Mouse (Mus musculus) kidney, postnatal 36 days (tissue): Measurements from ENCODE around the gene Polrmt.

Experiments used
- DNase-seq, 2 experiments: peaks; one replicate each; pipeline ENCODE4 v3.0.0; 2021 to 2022; ENCODE audit warnings: mixed read lengths in 2 of 2

Polrmt gene

GRCm38 (mm10) chr10:79740863-79741262 lies 5.5 kb downstream of the Polrmt start:
- DNase-seq: no peak

- DNase-seq: no peak
These were observed 7.1 kb downstream of the Polrmt start for GRCm38 (mm10) chr10:79739234-79739633.

- DNase-seq: peak in 1 of 2 experiments; percentile 66
These were observed 8.1 kb downstream of the Polrmt start for GRCm38 (mm10) chr10:79738259-79738658.

DNA sequence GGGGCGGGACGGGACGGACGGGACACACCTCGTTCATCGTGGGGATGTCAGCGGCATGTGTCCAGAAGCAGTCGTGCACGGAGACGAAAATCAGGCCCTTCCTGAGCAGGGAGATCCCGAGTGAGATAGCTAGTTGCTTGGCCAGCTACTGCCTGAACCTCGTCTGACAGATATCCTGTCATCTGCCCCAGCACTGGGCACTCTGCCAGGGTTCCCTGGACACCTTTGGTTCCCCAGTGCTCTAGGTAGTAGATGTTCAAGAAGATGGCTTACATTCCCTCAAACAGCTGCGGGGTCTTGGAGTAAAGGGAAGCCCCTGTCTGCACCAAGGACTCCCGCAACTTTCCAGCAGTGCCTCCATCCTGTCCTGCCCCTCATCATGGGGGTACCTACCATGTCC lies 9.7 kb downstream of the Polrmt start:
- peak in 1 of 2 experiments; percentile 65 for DNase-seq

GRCm38 (mm10) chr10:79735361-79735760 lies 11.0 kb downstream of the Polrmt start:
- peak in 1 of 2 experiments; percentile 39 for DNase-seq

- DNase-seq: no peak
These were observed 12.5 kb downstream of the Polrmt start for GRCm38 (mm10) chr10:79733847-79734246.

DNA sequence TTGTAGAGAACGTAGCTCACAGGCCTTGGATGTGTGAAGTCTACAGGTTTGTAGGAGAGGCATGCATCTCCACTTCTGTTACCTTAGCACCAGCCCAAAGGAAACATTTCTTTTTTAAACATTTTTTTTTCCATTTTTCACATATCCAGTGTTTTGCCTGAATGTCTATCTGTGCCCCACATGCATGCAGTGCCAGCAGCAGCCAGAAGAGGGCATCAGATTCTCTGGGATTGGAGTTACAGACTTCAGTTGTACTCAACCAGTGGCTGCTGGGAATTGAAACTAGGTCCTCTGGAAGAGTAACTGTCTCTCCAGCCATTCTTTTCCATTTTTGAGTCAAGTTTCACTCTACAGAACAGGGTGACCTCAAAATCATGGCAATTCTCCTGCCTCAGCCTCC lies 13.9 kb downstream of the Polrmt start:
- peak; percentile 28 to 70 for DNase-seq

GRCm38 (mm10) chr10:79729357-79729965 lies 16.9 kb downstream of the Polrmt start:
- DNase-seq: no peak

DNA sequence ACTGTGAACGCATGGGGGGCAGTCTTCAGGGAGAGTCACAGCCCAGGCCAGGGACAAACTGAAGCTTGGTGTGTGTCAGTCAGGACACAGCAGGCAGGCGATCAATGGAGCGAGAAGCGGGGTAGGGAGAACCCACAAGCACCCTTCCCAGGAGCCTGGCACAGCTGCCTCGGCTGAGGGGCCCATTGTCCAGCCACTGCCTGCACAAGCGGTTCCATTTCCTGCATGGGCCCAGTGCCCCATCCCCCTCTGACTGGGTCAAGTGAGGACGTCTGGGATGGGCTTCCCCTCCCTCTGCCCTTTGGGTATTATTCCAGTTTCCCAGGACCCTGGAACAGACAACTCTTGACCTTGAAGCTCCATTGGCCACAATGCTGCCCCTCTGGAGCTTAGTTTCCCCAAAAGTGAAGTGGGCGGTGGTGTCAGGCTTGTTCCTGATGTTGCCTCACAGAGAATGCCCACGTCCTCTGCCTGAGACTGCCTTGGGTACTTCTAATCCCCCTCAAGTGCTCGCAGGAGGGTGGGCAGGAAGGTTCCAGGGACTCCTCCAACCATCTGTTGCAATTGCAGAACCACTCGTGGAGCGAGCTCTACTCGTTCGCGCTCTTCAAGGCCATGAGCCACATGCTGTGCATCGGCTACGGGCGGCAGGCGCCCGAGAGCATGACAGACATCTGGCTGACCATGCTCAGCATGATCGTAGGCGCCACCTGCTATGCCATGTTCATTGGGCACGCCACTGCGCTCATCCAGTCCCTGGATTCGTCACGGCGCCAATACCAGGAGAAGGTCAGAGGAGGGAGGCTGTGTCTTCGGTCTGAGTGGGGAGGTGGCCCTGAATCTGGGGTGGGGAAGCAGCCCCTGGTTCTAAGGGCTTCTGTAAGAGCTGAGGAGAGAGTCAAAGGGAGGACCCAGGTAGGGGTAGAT lies 17.8 kb downstream of the Polrmt start:
- DNase-seq: no peak

GRCm38 (mm10) chr10:79726090-79726489 lies 20.3 kb downstream of the Polrmt start:
- peak; percentile 53 to 83 for DNase-seq

GRCm38 (mm10) chr10:79723692-79724091 lies 22.7 kb downstream of the Polrmt start:
- DNase-seq: no peak

- DNase-seq: no peak
These were observed 23.3 kb downstream of the Polrmt start for GRCm38 (mm10) chr10:79723047-79723446.

GRCm38 (mm10) chr10:79721089-79721488 lies 25.3 kb downstream of the Polrmt start:
- DNase-seq: no peak

DNA sequence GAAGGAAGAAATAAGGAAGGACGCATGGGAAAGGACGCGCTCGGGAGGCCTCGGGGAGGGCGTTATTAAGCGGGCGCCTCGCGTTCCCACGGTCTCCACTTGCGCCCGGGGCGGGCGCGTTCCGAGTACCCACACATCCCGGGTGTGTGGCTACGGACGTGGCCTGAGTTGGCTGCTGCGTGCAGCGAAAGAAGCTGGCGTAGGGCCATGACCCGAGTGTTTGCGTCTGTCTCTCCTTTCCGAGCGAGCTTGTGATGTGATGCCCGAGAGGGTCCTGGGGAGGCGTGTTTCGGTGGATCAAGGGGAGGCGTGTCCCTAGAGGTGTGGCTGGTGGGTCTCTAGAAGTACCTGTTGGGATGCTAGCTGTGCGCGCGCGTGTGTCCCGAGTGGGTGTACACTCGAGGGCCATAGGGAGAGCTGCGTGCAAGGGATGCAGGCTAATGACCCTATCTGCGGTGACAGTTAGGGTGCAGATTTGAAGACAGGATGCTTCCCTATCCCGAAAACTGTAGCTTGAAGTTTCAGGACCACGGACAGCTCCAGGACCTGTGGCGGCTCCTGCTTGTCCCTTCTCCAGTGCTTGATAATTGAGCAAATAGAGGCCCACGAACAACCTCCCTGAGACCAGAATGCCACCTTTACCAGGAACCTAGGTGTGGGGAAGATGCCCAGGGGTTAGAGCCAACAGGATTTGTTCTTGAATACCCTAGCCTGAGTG lies 28.6 kb downstream of the Polrmt start:
- peak; percentile 74 to 92 for DNase-seq

DNA sequence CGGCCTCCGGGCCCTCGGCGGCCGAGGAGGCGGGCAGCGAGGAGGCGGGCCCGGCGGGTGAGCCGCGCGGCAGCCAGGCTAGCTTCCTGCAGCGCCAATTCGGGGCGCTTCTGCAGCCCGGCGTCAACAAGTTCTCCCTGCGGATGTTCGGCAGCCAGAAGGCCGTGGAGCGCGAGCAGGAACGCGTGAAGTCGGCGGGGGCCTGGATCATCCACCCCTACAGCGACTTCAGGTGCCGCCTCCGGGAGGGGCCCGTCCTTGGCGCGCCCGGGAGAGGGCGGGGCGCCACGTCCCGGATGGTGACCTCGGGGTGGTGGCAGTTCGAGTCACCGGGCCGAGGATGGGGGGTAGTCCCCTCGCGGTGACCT lies 29.4 kb downstream of the Polrmt start:
- DNase-seq: peak in 1 of 2 experiments; percentile 47

- DNase-seq: peak in 1 of 2 experiments; percentile 34
These were observed 30.0 kb downstream of the Polrmt start, which contains the start of gene Hcn2 for GRCm38 (mm10) chr10:79716254-79716987. Hcn2 (plus strand) TSS chr10:79716634.

DNA sequence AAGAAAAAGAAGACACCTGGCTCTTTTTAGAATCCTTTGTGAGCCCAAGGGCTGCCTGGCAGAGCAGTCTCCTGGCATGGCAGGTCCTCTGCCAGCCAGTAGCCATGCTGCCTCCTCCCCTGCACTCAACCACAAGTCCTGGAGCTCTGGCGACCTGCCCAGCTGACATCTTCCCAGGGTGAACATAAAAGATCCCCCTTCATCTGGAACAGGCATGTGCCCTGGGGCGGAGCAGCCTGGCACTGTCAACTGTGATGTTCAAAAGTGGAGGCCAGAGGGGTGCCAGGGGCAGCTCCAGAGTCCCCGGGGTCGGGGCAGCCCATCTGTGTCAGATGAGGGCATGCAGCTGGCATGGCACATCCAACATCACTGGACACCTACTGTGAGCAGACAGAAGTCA lies 31.4 kb downstream of the Polrmt start:
- no peak for DNase-seq

DNA sequence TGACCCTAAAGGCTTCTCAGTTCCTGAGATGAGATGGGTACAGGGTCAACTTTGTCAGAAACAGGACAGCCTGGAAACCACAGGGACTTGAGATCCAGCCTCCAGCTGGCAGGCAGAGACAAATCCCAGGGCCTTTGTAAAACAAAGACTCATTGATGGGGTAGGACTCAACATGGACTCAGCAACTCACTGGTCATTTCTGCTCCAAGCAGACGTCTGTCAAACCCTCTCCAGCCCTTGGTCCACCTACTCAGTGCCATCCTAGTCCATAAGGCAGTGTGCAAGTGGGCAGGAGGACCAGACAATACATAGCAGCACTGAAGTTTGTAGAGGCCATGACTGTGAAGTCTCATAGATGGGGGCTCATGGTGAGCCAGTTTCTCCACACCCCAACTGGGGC lies 33.2 kb downstream of the Polrmt start:
- no peak for DNase-seq

DNA sequence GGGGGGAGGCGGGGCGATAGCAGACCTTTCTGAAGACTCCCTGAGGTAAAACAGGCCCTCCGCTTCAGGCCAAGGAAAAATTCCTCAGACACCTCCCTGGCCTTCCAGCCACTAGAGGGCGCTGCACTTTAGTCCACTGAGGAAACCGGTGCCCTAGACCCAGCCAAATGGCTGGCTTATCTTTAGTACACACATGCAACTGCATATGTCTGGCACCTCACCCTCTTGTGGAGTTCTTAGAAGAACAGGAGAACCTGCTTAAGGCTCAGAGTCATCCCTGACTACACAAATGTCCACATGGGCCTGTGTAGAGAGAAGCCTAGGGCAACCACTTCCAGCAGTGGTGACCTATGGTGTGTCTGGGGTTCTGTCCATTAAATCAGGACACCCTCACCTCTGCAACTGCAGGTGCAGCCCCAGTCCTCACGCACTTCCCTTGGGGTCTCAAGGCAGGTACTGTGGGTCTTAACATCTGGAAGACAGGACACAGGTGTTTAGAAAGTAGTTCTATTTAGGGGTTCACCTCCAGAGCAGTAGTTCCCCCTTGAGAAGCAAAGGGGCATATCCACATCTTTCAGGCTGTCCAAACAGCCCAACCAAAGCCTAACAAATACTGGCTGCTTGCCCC lies 33.8 kb downstream of the Polrmt start:
- peak; percentile 74 to 93 for DNase-seq

DNA sequence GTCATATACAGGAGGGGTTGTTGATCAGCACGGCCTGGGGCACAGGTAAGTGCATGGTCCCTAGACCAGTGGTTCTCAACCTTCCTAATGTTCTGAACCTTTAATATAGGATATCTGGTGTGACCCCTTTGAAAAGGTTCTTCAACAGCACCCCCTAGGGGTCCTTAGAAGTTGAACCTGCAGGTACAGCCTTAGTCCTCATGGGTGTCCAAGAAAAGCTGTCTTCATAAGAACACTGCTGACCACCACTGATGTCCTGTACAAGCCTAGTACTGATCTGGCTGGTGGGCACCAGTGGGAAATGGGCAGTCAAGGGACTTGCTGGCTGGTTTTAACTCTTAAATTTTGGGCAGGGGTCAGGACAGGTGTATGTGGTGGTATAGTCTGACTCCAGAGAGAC lies 34.4 kb downstream of the Polrmt start:
- peak; percentile 32 to 35 for DNase-seq

DNA sequence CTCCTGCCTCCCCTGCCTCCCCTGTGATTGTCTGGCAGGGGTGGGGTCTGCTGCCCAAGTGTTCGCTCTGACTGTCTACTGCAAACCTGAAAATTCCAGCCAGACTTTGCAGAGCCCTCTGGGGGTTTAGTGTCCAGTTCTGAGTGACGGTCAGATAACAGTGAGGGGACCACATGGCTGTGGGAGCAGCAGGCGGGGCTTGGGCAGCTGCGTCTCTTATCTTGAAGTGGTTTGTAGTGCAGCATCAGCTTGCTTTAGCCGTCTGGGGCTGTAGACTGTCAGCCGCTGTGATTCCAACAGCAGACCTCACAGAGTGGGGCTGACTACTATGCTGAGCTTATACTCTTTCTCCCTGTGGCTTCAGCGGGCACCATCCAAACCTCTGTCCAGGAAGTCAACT lies 37.1 kb downstream of the Polrmt start:
- DNase-seq: no peak

DNA sequence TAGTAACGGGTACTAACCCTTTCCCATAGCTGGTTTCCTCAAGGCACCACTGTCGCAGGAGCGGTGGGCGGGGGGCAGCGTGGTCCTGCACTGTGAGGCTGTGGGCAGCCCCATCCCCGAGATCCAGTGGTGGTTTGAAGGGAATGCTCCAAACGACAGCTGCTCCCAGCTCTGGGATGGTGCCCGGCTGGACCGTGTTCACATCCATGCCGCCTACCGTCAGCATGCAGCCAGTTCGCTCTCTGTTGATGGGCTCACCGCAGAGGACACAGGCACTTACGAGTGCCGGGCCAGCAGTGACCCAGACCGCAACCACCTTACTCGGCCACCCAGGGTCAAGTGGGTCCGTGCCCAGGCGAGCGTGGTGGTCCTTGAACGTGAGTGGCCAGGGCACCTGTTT lies 37.7 kb downstream of the Polrmt start:
- no peak for DNase-seq
